Comparison of ENCODE assay signal across 14 mouse cellular contexts in the genomic region with DNA sequence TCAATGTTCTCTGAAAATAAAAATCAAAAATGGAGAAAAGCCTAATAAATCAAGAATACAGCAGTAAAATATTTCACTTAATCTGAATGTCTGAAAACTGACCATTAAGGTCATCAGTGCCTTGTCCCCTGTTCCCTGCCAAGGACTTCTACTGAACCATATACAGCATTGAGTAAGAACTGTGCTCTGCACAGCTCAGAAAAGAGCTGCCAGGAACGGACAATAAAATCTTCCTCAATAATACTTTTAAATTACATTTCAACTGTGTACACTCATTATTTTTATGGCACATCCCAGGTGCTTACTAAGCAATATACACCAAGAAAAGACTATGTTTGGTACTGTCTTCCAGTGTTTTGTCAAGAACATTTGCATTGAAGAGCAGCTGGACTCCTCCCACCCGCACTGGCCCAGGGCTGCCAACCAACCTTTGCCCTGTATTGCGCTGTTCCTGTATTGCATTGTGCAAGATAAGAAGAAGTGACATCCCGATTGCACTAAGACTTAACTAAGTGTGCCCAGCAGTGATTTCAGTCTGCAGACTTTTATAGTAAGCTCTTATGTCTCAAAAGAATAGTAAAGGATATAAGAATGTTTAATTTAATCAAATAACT. TPM values are rescaled to one million over a fixed set of nuclear protein-coding genes. Genes with fewer than 3 reads are reported as not detected.
DNase-seq lines count a peak whose midpoint lies in the region; ATAC-seq and TF ChIP-seq lines count a peak whose summit lies in the region.
"Had no signal": no experiment of that assay in that cellular context is flagged by ENCODE, and none has a peak within 500 bp of the region (broad histone marks: within the 10 kb centered on the region; RNA-seq: fewer than 3 reads in every experiment).

No protein-coding gene starts in this region.

- no peak for TF ChIP-seq POLR2A in small intestine, adult 2 months (IDR thresholded peaks at IDR 0.05; ENCODE audit: low read depth, low read length)

- no peaks in the 10 kb centered on the region for H3K27me3 ChIP-seq in kidney, embryonic 16.5 days (ENCODE audit: insufficient read depth, low read length)
- H3K27me3 ChIP-seq in liver, embryonic 11.5 days (replicated peaks; ENCODE audit: control insufficient read depth, insufficient read depth, low read length) = no peaks in the 10 kb centered on the region
- H3K27me3 ChIP-seq in small intestine, adult 2 months (ENCODE audit: control insufficient read depth, insufficient read depth, low read length) = no peaks in the 10 kb centered on the region
- no peaks in the 10 kb centered on the region for H3K27me3 ChIP-seq in midbrain, embryonic 15.5 days (replicated peaks)
- no peaks in the 10 kb centered on the region for H3K27me3 ChIP-seq in hindbrain, embryonic 13.5 days

- TF ChIP-seq CTCF in small intestine, adult 2 months (IDR thresholded peaks at IDR 0.05; ENCODE audit: extremely low read depth, insufficient read length, insufficient replicate concordance, low read depth, low read length) = no peak

- WGBS in kidney, embryonic 16.5 days = 82% methylated on average over 4 of the region's 4 CpGs
- 67% methylated on average over 4 of the region's 4 CpGs for WGBS in liver, embryonic 11.5 days
- WGBS in small intestine, adult 2 months = 21% methylated on average over 4 of the region's 4 CpGs
- WGBS in midbrain, embryonic 15.5 days = 88% methylated on average over 4 of the region's 4 CpGs
- WGBS in hindbrain, embryonic 13.5 days = 77% methylated on average over 4 of the region's 4 CpGs

- no peaks in the 10 kb centered on the region for H3K9me3 ChIP-seq in kidney, embryonic 16.5 days (ENCODE audit: low read length)
- no peaks in the 10 kb centered on the region for H3K9me3 ChIP-seq in liver, embryonic 11.5 days (ENCODE audit: control insufficient read depth, low read length)
- no peaks in the 10 kb centered on the region for H3K9me3 ChIP-seq in midbrain, embryonic 15.5 days
- H3K9me3 ChIP-seq in hindbrain, embryonic 13.5 days = no peaks in the 10 kb centered on the region

- H3K4me1 ChIP-seq in kidney, embryonic 16.5 days (ENCODE audit: insufficient read depth, low read length) = peaks cover 7% of the 10 kb centered on the region; the same call in 1 of the 2 replicates
- H3K4me1 ChIP-seq in liver, embryonic 11.5 days (replicated peaks; ENCODE audit: control insufficient read depth, insufficient read depth, low read length) = peaks cover 8% of the 10 kb centered on the region
- H3K4me1 ChIP-seq in small intestine, adult 2 months (ENCODE audit: control insufficient read depth, insufficient read depth, insufficient read length, low read length) = peaks cover 27% of the 10 kb centered on the region; the same call in 1 of the 2 replicates
- no peaks in the 10 kb centered on the region; the same call in 1 of the 2 replicates for H3K4me1 ChIP-seq in midbrain, embryonic 15.5 days
- no peaks in the 10 kb centered on the region for H3K4me1 ChIP-seq in hindbrain, embryonic 13.5 days (replicated peaks)

- H3K9ac ChIP-seq in kidney, embryonic 16.5 days (replicated peaks; ENCODE audit: low read length) = no peak overlapping the region
- no peak overlapping the region for H3K9ac ChIP-seq in liver, embryonic 11.5 days (ENCODE audit: low read depth, low read length)
- H3K9ac ChIP-seq in midbrain, embryonic 15.5 days = no peak overlapping the region
- H3K9ac ChIP-seq in hindbrain, embryonic 13.5 days = no peak overlapping the region
- H3K9ac ChIP-seq: lung, embryonic 14.5 days had no signal

- no peak overlapping the region for H3K4me2 ChIP-seq in kidney, embryonic 16.5 days (replicated peaks; ENCODE audit: low read depth, low read length)
- H3K4me2 ChIP-seq in liver, embryonic 11.5 days = no peak overlapping the region
- no peak overlapping the region for H3K4me2 ChIP-seq in midbrain, embryonic 15.5 days
- no peak overlapping the region for H3K4me2 ChIP-seq in hindbrain, embryonic 13.5 days
- H3K4me2 ChIP-seq: lung, embryonic 14.5 days had no signal

- H3K36me3 ChIP-seq in kidney, embryonic 16.5 days (ENCODE audit: insufficient read depth, low read length) = no peaks in the 10 kb centered on the region
- peaks cover 2% of the 10 kb centered on the region; the same call in 1 of the 2 replicates for H3K36me3 ChIP-seq in liver, embryonic 11.5 days (ENCODE audit: control insufficient read depth, insufficient read depth, low read length)
- peaks cover 21% of the 10 kb centered on the region for H3K36me3 ChIP-seq in small intestine, adult 2 months (ENCODE audit: control insufficient read depth, insufficient read depth, low read length)
- H3K36me3 ChIP-seq in midbrain, embryonic 15.5 days (replicated peaks) = no peaks in the 10 kb centered on the region
- no peaks in the 10 kb centered on the region for H3K36me3 ChIP-seq in hindbrain, embryonic 13.5 days

- H3K27ac ChIP-seq in kidney, embryonic 16.5 days (ENCODE audit: low read length) = no peak overlapping the region
- H3K27ac ChIP-seq in liver, embryonic 11.5 days (ENCODE audit: low read depth, low read length) = no peak overlapping the region
- peak overlapping the region; percentile 94 for H3K27ac ChIP-seq in small intestine, adult 2 months (ENCODE audit: insufficient read depth, low read depth, low read length)
- no peak overlapping the region for H3K27ac ChIP-seq in midbrain, embryonic 15.5 days
- H3K27ac ChIP-seq in hindbrain, embryonic 13.5 days = no peak overlapping the region

- peak; percentile 50 to 59 for DNase-seq in kidney, postnatal 25 days
- DNase-seq in liver, embryonic 11.5 days (ENCODE audit: low spot score) = no peak
- no peak for DNase-seq in spleen, postnatal 14 days (ENCODE audit: low spot score in 2 of 2)
- DNase-seq: cerebellum, postnatal 36 days; heart, adult 11 months; heart, postnatal 14 days; lung, embryonic 14.5 days had no signal

- no peak overlapping the region for H3K4me3 ChIP-seq in kidney, embryonic 16.5 days (ENCODE audit: low read length)
- no peak overlapping the region for H3K4me3 ChIP-seq in liver, embryonic 11.5 days (ENCODE audit: low read depth, low read length)
- no peak overlapping the region for H3K4me3 ChIP-seq in small intestine, adult 2 months (ENCODE audit: low read depth, low read length)
- no peak overlapping the region for H3K4me3 ChIP-seq in midbrain, embryonic 15.5 days
- no peak overlapping the region for H3K4me3 ChIP-seq in hindbrain, embryonic 13.5 days

- no peak for ATAC-seq in kidney, embryonic 16.5 days (ENCODE audit: low FRiP score, low TSS enrichment)
- peak; percentile 93 for ATAC-seq in granulocyte monocyte progenitor cell, adult 5-6 weeks (replicated peaks; ENCODE audit: poor library complexity, severe bottlenecking)
- peak; percentile 53 for ATAC-seq in liver, embryonic 11.5 days (replicated peaks; ENCODE audit: low FRiP score)
- ATAC-seq in midbrain, embryonic 15.5 days (replicated peaks) = no peak
- no peak for ATAC-seq in hindbrain, embryonic 13.5 days (ENCODE audit: low FRiP score)
- ATAC-seq: forebrain, embryonic 14.5 days; midbrain, embryonic 16.5 days had no signal

RNA-seq across cellular contexts. Expression of a gene that starts 52.4 kb away (rescaled TPM):
- polyA plus RNA-seq in kidney, embryonic 16.5 days (2015; fragmentation: Nextera tagmentation; extraction: Ambion mirVana) = 9.0 and 12.0 TPM in 2 replicates
- total RNA-seq in granulocyte monocyte progenitor cell, adult 5-6 weeks (2014; fragmentation: Nextera tagmentation) = not detected in 2 replicates
- 0.13 TPM in 1 of 2 replicates, not detected in the other for total RNA-seq in granulocyte monocyte progenitor cell, adult 5-6 weeks (2017)
- polyA plus RNA-seq in liver, embryonic 11.5 days (2014; fragmentation: Nextera tagmentation; extraction: Ambion mirVana) = 0.34 and 0.56 TPM in 2 replicates
- 0.05 TPM in 1 of 2 replicates, not detected in the other for polyA plus RNA-seq in small intestine, adult 2 months (2012; rRNA removed)
- 0.26 and 0.54 TPM in 2 replicates for polyA plus RNA-seq in midbrain, embryonic 15.5 days (2015; fragmentation: Nextera tagmentation; extraction: Ambion mirVana)
- 0.14 TPM in 2 replicates for polyA plus RNA-seq in hindbrain, embryonic 13.5 days (2015; fragmentation: Nextera tagmentation; extraction: Ambion mirVana)
- polyA plus RNA-seq: lung, embryonic 14.5 days had no signal

Comparison
In these comparisons a context has a peak if more than half of its experiments do, and no peak if none do; other contexts are left out.
1. DNase-seq: peak in kidney, postnatal 25 days (2 of 2); none in liver, embryonic 11.5 days (single experiment) and spleen, postnatal 14 days (0 of 2).
2. ATAC-seq: peak in granulocyte monocyte progenitor cell, adult 5-6 weeks (single experiment) and liver, embryonic 11.5 days (single experiment); none in kidney, embryonic 16.5 days (single experiment), midbrain, embryonic 15.5 days (single experiment) and hindbrain, embryonic 13.5 days (single experiment).